Mouse (Mus musculus) intestine, postnatal 0 days (tissue): ENCODE data around the gene Mindy4. TPM values are rescaled to one million over a fixed set of nuclear protein-coding genes. Genes with fewer than 3 reads are reported as not detected.

Source experiments
- ATAC-seq: fragments of 200-750 bp; cut with Nextera tagmentation; 2 replicates; pipeline ENCODE4 v1.8.0; 2017; ENCODE audit warnings: mild to moderate bottlenecking, moderate TSS enrichment, moderate library complexity
- H3K27ac ChIP-seq: fragments of 300-500 bp; sonication (generic); 2 replicates; pipeline ENCODE4 v1.5.1; 2014; ENCODE audit warnings: mild to moderate bottlenecking, low read depth, low read length, moderate library complexity
- H3K27me3 ChIP-seq: fragments of 300-500 bp; sonication (generic); replicated peaks from 2 replicates; pipeline ENCODE4 v1.6.1; 2014; ENCODE audit warnings: low read length, mixed read lengths; ENCODE audit not compliant: control insufficient read depth, insufficient read depth
- H3K36me3 ChIP-seq: fragments of 300-500 bp; sonication (generic); 2 replicates; pipeline ENCODE4 v1.6.1; 2014; ENCODE audit warnings: mild to moderate bottlenecking, moderate library complexity; ENCODE audit not compliant: control insufficient read depth, insufficient read depth
- H3K4me1 ChIP-seq: fragments of 300-500 bp; sonication (generic); replicated peaks from 2 replicates; pipeline ENCODE4 v1.6.1; 2014; ENCODE audit warnings: antibody characterized with exemption, low read length, mixed read lengths; ENCODE audit not compliant: control insufficient read depth, insufficient read depth
- H3K4me2 ChIP-seq: fragments of 300-500 bp; sonication (generic); replicated peaks from 2 replicates; pipeline ENCODE4 v1.6.1; 2014; ENCODE audit warnings: low read depth, mild to moderate bottlenecking, moderate library complexity
- H3K4me3 ChIP-seq: fragments of 300-500 bp; sonication (generic); 2 replicates; pipeline ENCODE4 v1.5.1; 2014; ENCODE audit warnings: low read depth, low read length
- H3K9ac ChIP-seq: fragments of 300-500 bp; sonication (generic); 2 replicates; pipeline ENCODE4 v1.6.1; 2014; ENCODE audit warnings: mild to moderate bottlenecking, low read depth, low read length
- H3K9me3 ChIP-seq: fragments of 300-500 bp; sonication (generic); 2 replicates; pipeline ENCODE4 v1.6.1; 2016; ENCODE audit warnings: mixed run types; ENCODE audit not compliant: control insufficient read depth
- CTCF ChIP-seq: sonication (generic); IDR thresholded peaks from 2 replicates; pipeline ENCODE4 v1.5.1; 2016; ENCODE audit warnings: low read depth, mild to moderate bottlenecking, control low read depth, antibody characterized with exemption, moderate library complexity
- WGBS: fragments of 180-500 bp; shearing (Covaris S2); extraction: QIAGEN DNeasy Blood & Tissue Kit; methylation state at CpG from one replicate; pipeline ENCODE4 v1.1.7; 2014; 5-methylcytosine and 5-hydroxymethylcytosine counted together
- polyA plus RNA-seq: library from polyadenylated mRNA; unstranded; fragments of >200 nt; fragmentation: Nextera tagmentation; extraction: Ambion mirVana; gene quantifications from 2 replicates; pipeline ENCODE4 v1.2.1, GENCODE M21; 2015

Gene Mindy4
- polyA plus RNA-seq, 1 experiment from 2014 or later, result 2.1 TPM

DNA sequence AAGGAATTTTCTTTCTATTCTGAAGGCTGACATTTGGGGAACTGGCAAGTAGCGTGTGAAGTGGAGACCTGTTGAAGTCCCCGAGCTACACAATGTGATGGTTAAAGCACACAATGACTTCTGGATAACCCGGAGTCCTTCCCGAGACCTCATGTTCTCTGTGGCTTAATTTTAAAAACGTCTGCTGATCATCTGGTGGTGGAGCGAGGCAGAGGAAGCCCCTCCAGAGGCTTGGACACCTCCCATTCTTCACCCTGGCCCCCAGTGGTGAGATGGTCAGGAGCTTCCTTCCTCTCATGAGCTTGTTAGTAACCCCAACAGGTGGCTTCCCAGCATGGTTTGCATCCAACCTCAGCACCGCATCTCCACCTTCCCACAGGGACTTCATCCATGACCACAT, 43.3 kb downstream of the Mindy4 start:
- WGBS, result 88% methylated on average over 7 of the region's 7 CpGs
- no peaks in the 10 kb centered on the region for H3K27me3 ChIP-seq
- no peak for ATAC-seq

DNA sequence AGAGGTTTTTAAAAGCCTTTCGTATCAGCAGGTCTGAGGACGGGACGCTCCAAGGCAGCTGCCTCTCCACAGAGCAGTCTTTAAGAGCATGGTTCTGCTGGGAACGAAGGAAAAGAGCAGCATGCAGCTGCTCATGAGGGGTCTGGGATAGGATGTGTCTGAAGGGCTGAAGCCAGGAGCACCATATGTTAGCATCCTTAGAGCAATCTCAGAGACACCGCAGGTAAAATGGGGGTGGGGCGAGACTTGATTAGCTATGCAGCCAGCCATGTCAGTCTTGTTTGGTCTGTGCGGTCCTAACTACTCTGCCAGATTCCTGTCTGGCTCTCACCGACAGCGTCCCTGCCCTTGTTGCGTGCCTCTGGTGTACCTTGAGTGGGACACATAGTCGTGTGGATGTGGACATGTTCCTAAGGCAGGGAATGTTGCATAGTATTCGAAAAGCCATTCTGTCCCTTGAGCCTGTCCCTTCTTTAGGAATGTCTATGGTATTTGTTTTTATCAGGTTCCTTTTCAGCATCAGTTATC, 43.8 kb downstream of the Mindy4 start:
- no peak overlapping the region for H3K9ac ChIP-seq
- no peak overlapping the region for H3K4me2 ChIP-seq
- no peaks in the 10 kb centered on the region for H3K4me1 ChIP-seq
- no peaks in the 10 kb centered on the region for H3K9me3 ChIP-seq
- H3K4me3 ChIP-seq, result no peak overlapping the region
- no peak for ATAC-seq
- TF ChIP-seq CTCF, result no peak
- no peaks in the 10 kb centered on the region for H3K36me3 ChIP-seq
- no peaks in the 10 kb centered on the region for H3K27me3 ChIP-seq
- 91% methylated on average over 12 of the region's 12 CpGs for WGBS
- H3K27ac ChIP-seq, result no peak overlapping the region

More for the DNA sequence above, 43.3 kb downstream of the Mindy4 start:
- TF ChIP-seq CTCF, result no peak
- Histone ChIP-seq H3K4me3 (no peak overlapping the region), H3K36me3 (no peaks in the 10 kb centered on the region), H3K9me3 (no peaks in the 10 kb centered on the region), H3K4me2 (no peak overlapping the region), H3K4me1 (no peaks in the 10 kb centered on the region), H3K27ac (no peak overlapping the region), H3K9ac (no peak overlapping the region)

DNA sequence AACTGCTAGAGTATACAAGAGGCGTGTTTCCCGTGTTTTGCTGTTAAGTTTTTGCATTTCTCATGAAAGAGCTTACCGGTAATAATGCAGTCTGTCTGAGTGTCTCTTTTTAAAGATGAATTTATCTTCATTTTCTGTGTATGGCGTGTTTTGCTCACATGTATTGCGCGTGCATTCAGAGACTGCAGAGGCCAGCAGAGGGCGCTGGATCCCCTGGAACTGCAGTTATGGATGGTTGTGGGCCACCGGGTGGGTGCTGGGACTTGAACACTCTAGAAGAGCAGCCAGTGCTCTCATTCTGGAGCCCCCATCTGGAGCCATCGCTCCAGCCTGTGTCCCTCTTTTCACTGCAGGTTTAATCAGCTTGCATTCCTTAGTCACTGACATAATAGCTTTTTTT, 46.1 kb downstream of the Mindy4 start:
- no peak overlapping the region for H3K4me2 ChIP-seq

DNA sequence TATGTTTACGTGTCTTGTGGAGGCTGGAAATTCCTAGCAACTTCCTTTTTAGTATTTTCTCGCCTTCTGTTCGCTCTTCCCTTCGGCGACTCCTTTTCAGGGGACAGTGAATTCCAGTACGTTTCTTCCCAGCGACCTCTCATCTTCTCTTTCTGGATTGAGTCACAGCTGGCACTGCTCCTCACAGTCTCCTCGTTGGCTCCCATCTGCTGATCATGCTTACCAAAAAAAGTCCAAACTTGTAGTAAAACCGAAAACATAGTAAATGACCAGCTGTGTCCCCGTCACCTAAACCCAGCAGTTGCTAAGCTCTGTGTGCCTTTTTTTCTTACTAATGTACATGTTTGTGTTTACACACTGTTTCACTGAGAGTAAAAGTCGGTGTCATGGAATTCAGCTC, 47.6 kb downstream of the Mindy4 start:
- H3K9me3 ChIP-seq, result no peaks in the 10 kb centered on the region
- no peak for ATAC-seq
- TF ChIP-seq CTCF, result no peak
- H3K4me3 ChIP-seq, result no peak overlapping the region
- H3K27me3 ChIP-seq, result no peaks in the 10 kb centered on the region
- no peaks in the 10 kb centered on the region for H3K4me1 ChIP-seq
- WGBS, result 69% methylated on average over 11 of the region's 11 CpGs
- H3K9ac ChIP-seq, result no peak overlapping the region
- no peak overlapping the region for H3K27ac ChIP-seq
- H3K4me2 ChIP-seq, result no peak overlapping the region
- no peaks in the 10 kb centered on the region for H3K36me3 ChIP-seq

More for the DNA sequence above, 46.1 kb downstream of the Mindy4 start:
- no peak for ATAC-seq
- Histone ChIP-seq H3K9me3 (no peaks in the 10 kb centered on the region), H3K27me3 (no peaks in the 10 kb centered on the region), H3K4me1 (no peaks in the 10 kb centered on the region), H3K27ac (no peak overlapping the region), H3K9ac (no peak overlapping the region), H3K4me3 (no peak overlapping the region), H3K36me3 (no peaks in the 10 kb centered on the region)
- peak; percentile 48 for TF ChIP-seq CTCF
- WGBS, result 85% methylated on average over 9 of the region's 9 CpGs

DNA sequence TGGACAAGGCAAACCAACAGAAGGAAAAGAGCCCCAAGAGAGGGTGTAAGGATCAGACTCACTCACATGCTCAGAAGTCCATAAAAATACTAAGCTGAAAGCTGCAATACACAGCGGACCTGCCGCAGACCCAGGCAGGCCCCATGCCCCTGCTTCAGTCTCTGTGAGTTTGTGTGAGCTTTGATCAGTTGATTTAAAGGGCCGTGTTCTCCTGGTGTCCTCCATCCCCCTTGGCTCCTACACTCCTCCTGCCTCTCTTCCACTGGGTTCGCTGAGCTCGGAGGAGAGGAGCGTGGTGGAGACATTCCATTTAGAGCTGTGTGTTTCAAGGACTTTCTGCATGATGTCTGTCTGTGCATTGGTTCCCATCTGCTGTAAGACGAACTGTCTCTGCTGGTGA, 48.4 kb downstream of the Mindy4 start:
- Histone ChIP-seq H3K9me3 (no peaks in the 10 kb centered on the region), H3K27ac (no peak overlapping the region), H3K4me3 (no peak overlapping the region), H3K27me3 (no peaks in the 10 kb centered on the region), H3K9ac (no peak overlapping the region), H3K36me3 (no peaks in the 10 kb centered on the region), H3K4me1 (no peaks in the 10 kb centered on the region), H3K4me2 (no peak overlapping the region)
- TF ChIP-seq CTCF, result no peak
- 77% methylated on average over 7 of the region's 7 CpGs for WGBS
- ATAC-seq, result no peak

DNA sequence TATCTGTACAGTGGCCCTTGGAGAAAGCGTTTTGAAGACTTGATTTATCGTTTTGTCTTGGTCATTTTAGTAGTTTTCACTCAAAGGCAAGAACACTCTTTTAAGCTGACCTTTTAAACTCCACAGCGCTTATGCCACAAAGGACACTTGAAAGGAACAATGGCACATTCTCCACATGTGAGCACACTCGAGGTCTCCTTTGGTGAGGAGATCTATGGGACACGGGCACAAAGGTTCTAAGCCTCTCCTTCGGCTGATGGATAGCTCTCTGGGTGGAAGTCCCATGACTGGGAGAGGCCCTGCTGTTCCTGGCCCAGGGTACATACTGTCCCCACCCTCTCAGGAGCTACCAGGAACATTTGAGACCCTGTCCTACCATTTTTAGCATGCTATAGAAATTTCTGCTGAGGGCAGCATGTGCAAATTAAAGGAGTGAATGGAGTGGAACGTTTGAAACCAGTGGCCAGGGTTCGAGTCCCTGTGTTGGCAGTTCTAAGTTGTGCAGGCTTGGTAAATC, 49.6 kb downstream of the Mindy4 start:
- TF ChIP-seq CTCF, result no peak
- no peak overlapping the region for H3K4me3 ChIP-seq
- H3K27ac ChIP-seq, result no peak overlapping the region
- H3K36me3 ChIP-seq, result no peaks in the 10 kb centered on the region
- H3K9me3 ChIP-seq, result no peaks in the 10 kb centered on the region
- H3K27me3 ChIP-seq, result no peaks in the 10 kb centered on the region
- WGBS, result 81% methylated on average over 8 of the region's 8 CpGs
- H3K9ac ChIP-seq, result no peak overlapping the region
- H3K4me2 ChIP-seq, result no peak overlapping the region
- H3K4me1 ChIP-seq, result no peaks in the 10 kb centered on the region
- no peak for ATAC-seq
